Mouse (Mus musculus): ENCODE data around the gene Pax5. TPM values are rescaled to one million over a fixed set of nuclear protein-coding genes. Genes with fewer than 3 reads are reported as not detected.

Gene Pax5
- polyA plus RNA-seq, 1 experiment from 2014 or later = 0.99 TPM

DNA sequence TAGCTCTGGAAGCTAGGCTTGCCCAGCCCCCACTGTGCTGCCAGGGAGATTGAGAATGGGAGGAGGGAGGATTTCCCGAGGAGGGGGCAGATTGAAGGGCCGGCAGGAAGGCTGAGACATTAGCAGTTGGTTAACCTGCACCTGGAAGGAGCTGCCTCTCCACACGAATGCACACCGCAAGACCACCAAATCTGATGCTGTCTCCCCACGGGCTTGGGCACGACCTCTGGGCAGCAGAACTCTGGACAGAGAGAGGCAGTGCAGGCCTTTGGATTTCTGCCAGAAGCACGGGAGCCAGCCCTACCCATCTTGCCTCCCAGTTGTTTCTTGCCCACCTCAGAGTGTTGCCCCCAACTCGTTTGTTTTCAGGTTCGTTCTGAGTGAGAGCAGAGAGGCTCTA, 8.8 kb downstream of the Pax5 start:
- under 1% methylated on average over 9 of the region's 9 CpGs for WGBS
- peaks cover 17% of the 10 kb centered on the region for H3K4me1 ChIP-seq (ENCODE audit: control insufficient read depth, insufficient read depth, low read depth, low read length)
- H3K9ac ChIP-seq (ENCODE audit: low read depth, low read length) = no peak overlapping the region
- no peak overlapping the region for H3K27ac ChIP-seq (ENCODE audit: low read depth, low read length)
- peak overlapping the region; percentile 68 for H3K4me2 ChIP-seq (ENCODE audit: low read length)
- no peaks in the 10 kb centered on the region for H3K9me3 ChIP-seq (ENCODE audit: control insufficient read depth, low read length)
- peaks cover 56% of the 10 kb centered on the region for H3K27me3 ChIP-seq (replicated peaks; ENCODE audit: control insufficient read depth, insufficient read depth, low read length)
- ATAC-seq = no peak
- H3K36me3 ChIP-seq (ENCODE audit: control insufficient read depth, insufficient read depth, low read length) = no peaks in the 10 kb centered on the region
- H3K4me3 ChIP-seq (ENCODE audit: low read length) = peak overlapping the region; percentile 43

DNA sequence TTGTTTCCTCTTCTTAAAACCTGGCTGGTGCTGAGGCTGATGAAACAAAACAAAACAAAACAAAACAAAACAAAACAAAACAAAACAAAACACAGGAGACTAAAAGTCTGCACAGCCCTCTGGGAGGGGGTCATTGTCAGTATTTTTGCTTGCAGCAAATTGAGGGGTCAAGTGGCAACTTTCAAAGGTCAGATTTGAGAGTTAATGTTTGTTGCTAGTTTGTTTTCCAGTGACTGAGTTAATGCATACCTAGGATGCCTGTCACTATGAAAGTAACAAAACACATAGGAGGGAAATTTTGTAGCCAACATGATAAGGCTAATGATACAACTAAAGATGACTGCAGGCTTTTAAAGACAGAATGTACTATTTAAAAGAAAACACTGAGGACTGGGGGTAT, 13.6 kb downstream of the Pax5 start:
- H3K4me2 ChIP-seq (ENCODE audit: low read length) = no peak overlapping the region
- H3K9me3 ChIP-seq (ENCODE audit: control insufficient read depth, low read length) = no peaks in the 10 kb centered on the region
- no peak overlapping the region for H3K27ac ChIP-seq (ENCODE audit: low read depth, low read length)
- peaks cover 45% of the 10 kb centered on the region for H3K27me3 ChIP-seq (replicated peaks; ENCODE audit: control insufficient read depth, insufficient read depth, low read length)
- no peak overlapping the region for H3K9ac ChIP-seq (ENCODE audit: low read depth, low read length)
- ATAC-seq = no peak
- no peaks in the 10 kb centered on the region for H3K36me3 ChIP-seq (ENCODE audit: control insufficient read depth, insufficient read depth, low read length)
- peaks cover 5% of the 10 kb centered on the region; the same call in 1 of the 2 replicates for H3K4me1 ChIP-seq (ENCODE audit: control insufficient read depth, insufficient read depth, low read depth, low read length)
- H3K4me3 ChIP-seq (ENCODE audit: low read length) = no peak overlapping the region

DNA sequence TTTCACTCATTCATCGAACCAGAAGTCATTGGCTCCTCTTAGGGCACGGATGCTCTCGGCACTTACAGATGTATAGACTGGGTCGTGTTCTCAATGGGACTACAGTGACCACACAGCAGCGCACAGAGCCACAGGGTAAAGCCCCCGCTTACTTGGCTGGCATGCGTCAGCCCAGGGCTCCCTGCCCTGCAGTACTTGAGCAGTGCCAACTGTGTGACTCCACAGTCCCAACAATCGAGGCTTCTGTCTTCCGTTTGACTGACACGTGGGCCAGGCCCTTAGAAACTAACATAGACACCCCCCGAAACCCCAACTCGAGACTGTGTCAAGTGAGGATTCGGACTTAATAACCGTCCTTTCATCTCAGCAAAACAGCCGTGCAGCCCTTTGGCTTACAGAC, 15.9 kb downstream of the Pax5 start:
- ATAC-seq = peak; percentile 72; the same call in 1 of the 2 replicates
- H3K4me2 ChIP-seq (ENCODE audit: low read length) = peak overlapping the region; percentile 15
- H3K36me3 ChIP-seq (ENCODE audit: control insufficient read depth, insufficient read depth, low read length) = no peaks in the 10 kb centered on the region
- H3K4me1 ChIP-seq (ENCODE audit: control insufficient read depth, insufficient read depth, low read depth, low read length) = peaks cover 5% of the 10 kb centered on the region; the same call in 1 of the 2 replicates
- no peak overlapping the region for H3K4me3 ChIP-seq (ENCODE audit: low read length)
- WGBS = 19% methylated on average over 15 of the region's 15 CpGs
- no peak overlapping the region for H3K9ac ChIP-seq (ENCODE audit: low read depth, low read length)
- H3K27ac ChIP-seq (ENCODE audit: low read depth, low read length) = no peak overlapping the region
- no peaks in the 10 kb centered on the region for H3K9me3 ChIP-seq (ENCODE audit: control insufficient read depth, low read length)
- peaks cover 26% of the 10 kb centered on the region for H3K27me3 ChIP-seq (replicated peaks; ENCODE audit: control insufficient read depth, insufficient read depth, low read length)

DNA sequence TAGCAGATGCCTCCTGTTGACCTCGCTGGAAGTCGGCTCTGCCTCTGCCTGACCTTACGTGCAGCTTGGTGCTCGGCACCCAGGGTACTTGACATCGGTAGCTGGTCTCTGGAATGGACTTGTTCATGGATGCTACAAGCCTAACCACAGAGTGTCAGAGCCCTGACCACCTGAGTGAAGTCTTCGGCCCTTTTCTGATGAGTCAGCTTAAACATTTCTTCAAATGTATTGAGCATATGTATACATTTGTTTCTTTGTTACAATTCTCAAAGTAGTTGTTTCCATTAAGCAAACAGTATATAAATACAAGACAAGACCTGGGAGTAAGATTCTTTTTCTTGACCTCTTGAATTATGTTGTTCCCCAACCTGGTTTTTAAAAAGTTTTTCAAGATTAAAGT, 24.7 kb downstream of the Pax5 start:
- Histone ChIP-seq H3K9me3 (ENCODE audit: control insufficient read depth, low read length) (no peaks in the 10 kb centered on the region), H3K4me3 (ENCODE audit: low read length) (no peak overlapping the region), H3K27ac (ENCODE audit: low read depth, low read length) (no peak overlapping the region), H3K27me3 (replicated peaks; ENCODE audit: control insufficient read depth, insufficient read depth, low read length) (no peaks in the 10 kb centered on the region; the same call in 1 of the 2 replicates), H3K9ac (ENCODE audit: low read depth, low read length) (no peak overlapping the region), H3K36me3 (ENCODE audit: control insufficient read depth, insufficient read depth, low read length) (no peaks in the 10 kb centered on the region), H3K4me2 (ENCODE audit: low read length) (no peak overlapping the region), H3K4me1 (ENCODE audit: control insufficient read depth, insufficient read depth, low read depth, low read length) (no peaks in the 10 kb centered on the region)
- no peak for ATAC-seq
- WGBS = 87% methylated on average over 6 of the region's 6 CpGs

DNA sequence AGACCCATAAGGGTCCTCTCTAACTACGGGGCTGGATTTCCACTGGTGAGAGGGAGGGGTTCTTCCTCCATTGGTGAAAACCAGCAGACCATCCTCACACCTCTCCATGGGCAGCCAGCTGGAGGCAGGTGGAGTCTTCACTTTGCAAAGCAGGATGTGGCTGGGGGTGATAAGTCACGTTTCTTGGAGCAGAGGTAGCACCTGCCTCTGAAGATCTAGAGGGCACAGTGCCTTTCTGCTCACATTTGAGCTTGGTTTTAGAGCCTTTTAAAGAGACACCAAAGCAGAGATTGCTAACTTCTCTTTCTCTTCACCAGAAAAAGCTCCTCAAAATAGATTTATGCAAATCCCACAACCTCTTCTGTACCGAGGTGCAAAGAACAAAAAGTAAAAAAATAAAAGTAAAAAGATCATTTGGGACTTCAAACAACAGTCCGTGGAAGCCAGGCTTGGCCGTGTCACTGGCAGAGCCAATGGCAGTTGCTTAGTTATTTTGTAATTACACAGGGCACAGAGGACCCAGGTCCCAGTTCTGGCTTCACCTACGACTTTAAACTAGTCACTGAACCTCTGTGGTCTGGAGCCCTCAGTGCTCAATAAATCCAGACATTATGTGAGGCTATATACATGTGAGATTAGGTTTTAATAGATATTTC, 29.9 kb downstream of the Pax5 start:
- Histone ChIP-seq H3K27ac (ENCODE audit: low read depth, low read length) (no peak overlapping the region), H3K4me1 (ENCODE audit: control insufficient read depth, insufficient read depth, low read depth, low read length) (no peaks in the 10 kb centered on the region), H3K27me3 (replicated peaks; ENCODE audit: control insufficient read depth, insufficient read depth, low read length) (peaks cover 3% of the 10 kb centered on the region; the same call in 1 of the 2 replicates), H3K9ac (ENCODE audit: low read depth, low read length) (no peak overlapping the region), H3K4me2 (ENCODE audit: low read length) (no peak overlapping the region), H3K36me3 (ENCODE audit: control insufficient read depth, insufficient read depth, low read length) (no peaks in the 10 kb centered on the region), H3K9me3 (ENCODE audit: control insufficient read depth, low read length) (no peaks in the 10 kb centered on the region), H3K4me3 (ENCODE audit: low read length) (no peak overlapping the region)
- 80% methylated on average over 6 of the region's 6 CpGs for WGBS
- ATAC-seq = no peak

DNA sequence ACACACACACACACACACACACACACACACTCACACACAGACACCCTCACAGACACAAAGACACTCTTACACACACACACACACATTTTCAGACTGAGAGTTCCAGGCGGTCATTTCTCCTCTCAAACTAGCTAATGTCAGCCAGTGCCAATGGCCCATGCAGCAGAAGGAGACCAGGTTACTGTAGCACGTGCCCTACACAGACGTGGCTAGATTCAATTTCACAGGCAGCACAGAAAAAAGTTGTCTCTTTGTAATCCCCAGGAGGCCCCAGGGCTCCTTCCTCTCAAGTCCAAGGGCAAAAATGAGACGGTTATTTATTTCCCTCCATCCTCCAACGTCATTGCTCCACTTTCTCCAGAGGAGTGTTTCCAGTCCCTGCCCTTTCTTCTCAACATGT, 31.6 kb downstream of the Pax5 start:
- ATAC-seq = no peak
- WGBS = 55% methylated on average over 5 of the region's 5 CpGs
- Histone ChIP-seq H3K27ac (ENCODE audit: low read depth, low read length) (no peak overlapping the region), H3K36me3 (ENCODE audit: control insufficient read depth, insufficient read depth, low read length) (no peaks in the 10 kb centered on the region), H3K9ac (ENCODE audit: low read depth, low read length) (no peak overlapping the region), H3K27me3 (replicated peaks; ENCODE audit: control insufficient read depth, insufficient read depth, low read length) (peaks cover 3% of the 10 kb centered on the region; the same call in 1 of the 2 replicates), H3K4me1 (ENCODE audit: control insufficient read depth, insufficient read depth, low read depth, low read length) (no peaks in the 10 kb centered on the region), H3K4me3 (ENCODE audit: low read length) (no peak overlapping the region), H3K9me3 (ENCODE audit: control insufficient read depth, low read length) (no peaks in the 10 kb centered on the region), H3K4me2 (ENCODE audit: low read length) (no peak overlapping the region)

DNA sequence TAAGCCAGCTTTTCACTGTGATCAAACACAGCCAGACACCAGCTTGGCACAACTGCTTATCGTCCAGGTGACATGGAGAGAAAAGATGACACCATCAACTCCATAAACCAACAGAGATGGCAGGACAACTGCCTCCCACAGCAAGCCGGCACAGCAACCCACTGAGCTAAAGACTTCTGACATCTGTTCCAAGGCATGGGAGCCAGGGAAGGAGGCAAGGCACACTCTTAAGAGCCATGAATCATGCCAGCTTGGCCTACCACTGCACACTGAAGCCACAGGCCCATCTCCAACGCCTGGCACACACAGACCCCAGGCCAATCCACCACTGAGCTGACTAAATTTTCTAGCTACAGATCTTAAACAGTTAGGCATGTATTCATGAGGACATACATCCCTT, 32.3 kb downstream of the Pax5 start:
- H3K9me3 ChIP-seq (ENCODE audit: control insufficient read depth, low read length) = no peaks in the 10 kb centered on the region
- H3K27ac ChIP-seq (ENCODE audit: low read depth, low read length) = no peak overlapping the region
- H3K27me3 ChIP-seq (replicated peaks; ENCODE audit: control insufficient read depth, insufficient read depth, low read length) = peaks cover 3% of the 10 kb centered on the region; the same call in 1 of the 2 replicates
- no peak overlapping the region for H3K4me3 ChIP-seq (ENCODE audit: low read length)
- no peaks in the 10 kb centered on the region for H3K36me3 ChIP-seq (ENCODE audit: control insufficient read depth, insufficient read depth, low read length)
- H3K4me1 ChIP-seq (ENCODE audit: control insufficient read depth, insufficient read depth, low read depth, low read length) = no peaks in the 10 kb centered on the region
- H3K9ac ChIP-seq (ENCODE audit: low read depth, low read length) = no peak overlapping the region
- no peak overlapping the region for H3K4me2 ChIP-seq (ENCODE audit: low read length)
- peak; percentile 60 for ATAC-seq
- 63% methylated on average over 3 of the region's 3 CpGs for WGBS

DNA sequence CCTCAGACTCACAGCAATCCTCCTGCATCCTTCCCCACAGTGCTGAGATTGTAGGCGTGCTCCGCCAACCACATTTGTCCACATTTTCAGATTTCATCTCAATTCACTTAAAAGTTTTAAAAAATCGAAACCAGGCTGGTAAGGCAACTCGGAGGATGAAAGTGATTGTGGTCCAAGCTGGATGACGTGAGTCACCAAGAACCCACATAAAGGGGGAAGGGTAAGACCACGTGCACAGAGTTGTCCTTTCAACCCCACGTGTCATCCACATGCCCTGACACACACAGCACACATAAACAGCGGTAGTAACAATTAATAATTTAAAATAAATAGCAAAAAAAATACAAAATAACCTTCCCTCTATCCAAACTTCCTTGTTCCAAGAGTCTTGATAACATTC, 35.3 kb downstream of the Pax5 start:
- Histone ChIP-seq H3K27me3 (replicated peaks; ENCODE audit: control insufficient read depth, insufficient read depth, low read length) (peaks cover 5% of the 10 kb centered on the region; the same call in 1 of the 2 replicates), H3K4me1 (ENCODE audit: control insufficient read depth, insufficient read depth, low read depth, low read length) (no peaks in the 10 kb centered on the region), H3K27ac (ENCODE audit: low read depth, low read length) (no peak overlapping the region), H3K4me2 (ENCODE audit: low read length) (no peak overlapping the region), H3K9me3 (ENCODE audit: control insufficient read depth, low read length) (no peaks in the 10 kb centered on the region), H3K9ac (ENCODE audit: low read depth, low read length) (no peak overlapping the region), H3K36me3 (ENCODE audit: control insufficient read depth, insufficient read depth, low read length) (no peaks in the 10 kb centered on the region), H3K4me3 (ENCODE audit: low read length) (no peak overlapping the region)
- no peak for ATAC-seq
- 90% methylated on average over 8 of the region's 8 CpGs for WGBS

DNA sequence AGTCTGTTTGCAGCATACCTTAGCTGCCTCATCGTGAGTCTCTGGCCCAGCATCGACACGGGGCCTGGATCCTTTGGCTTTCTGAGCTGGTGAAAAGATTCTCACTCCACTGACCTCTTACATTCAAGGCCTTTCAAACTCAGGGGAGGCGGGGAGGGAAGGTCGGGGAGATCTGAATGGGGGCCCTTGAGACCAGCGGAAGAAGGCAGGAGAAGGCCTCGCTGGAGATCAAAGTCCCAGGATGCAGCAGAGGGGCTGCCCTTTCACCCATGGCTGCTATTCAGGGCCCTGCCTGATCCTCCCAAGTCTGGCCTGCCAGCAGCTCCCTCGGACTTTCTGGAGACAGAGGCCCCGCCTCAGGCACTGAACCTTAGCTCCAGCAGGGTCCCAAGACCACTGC, 36.6 kb downstream of the Pax5 start:
- 0 out of 2 replicates have a peak, but pooled peaks cover 2% of the 10 kb centered on the region for H3K27me3 ChIP-seq (replicated peaks; ENCODE audit: control insufficient read depth, insufficient read depth, low read length)

More for the DNA sequence above, 36.6 kb downstream of the Pax5 start:
- no peaks in the 10 kb centered on the region for H3K36me3 ChIP-seq (ENCODE audit: control insufficient read depth, insufficient read depth, low read length)
- no peak overlapping the region for H3K4me2 ChIP-seq (ENCODE audit: low read length)
- no peaks in the 10 kb centered on the region for H3K4me1 ChIP-seq (ENCODE audit: control insufficient read depth, insufficient read depth, low read depth, low read length)
- no peaks in the 10 kb centered on the region for H3K9me3 ChIP-seq (ENCODE audit: control insufficient read depth, low read length)
- no peak overlapping the region for H3K4me3 ChIP-seq (ENCODE audit: low read length)
- 19% methylated on average over 9 of the region's 9 CpGs for WGBS
- no peak for ATAC-seq
- no peak overlapping the region for H3K27ac ChIP-seq (ENCODE audit: low read depth, low read length)
- H3K9ac ChIP-seq (ENCODE audit: low read depth, low read length) = no peak overlapping the region

Measured in hindbrain, embryonic 16.5 days (tissue).